Mouse (Mus musculus) liver, postnatal 0 days (tissue): ENCODE measurements at regions not wholly inside any gene's neighbourhood (a gene's known extent, or its start where the extent isn't known, plus 50 kb on each side); places are given as distances from the start of the nearest gene placed in this dataset.

Experiments
- ATAC-seq: fragments of 200-750 bp; cut with Nextera tagmentation; 2 replicates; pipeline ENCODE4 v1.8.0; 2017; ENCODE audit warnings: mild to moderate bottlenecking, moderate library complexity
- DNase-seq: peaks from one replicate; pipeline ENCODE4 v3.0.0-alpha.2; 2016
- H3K27ac ChIP-seq: fragments of 300-500 bp; sonication (generic); 2 replicates; pipeline ENCODE4 v1.5.1; 2014; ENCODE audit warnings: antibody characterized with exemption, moderate library complexity, mild to moderate bottlenecking, low read depth
- H3K27me3 ChIP-seq: fragments of 300-500 bp; sonication (generic); 2 replicates; pipeline ENCODE4 v1.6.1; 2014; ENCODE audit warnings: low read length, control low read depth, mixed read lengths; ENCODE audit not compliant: insufficient read depth
- H3K36me3 ChIP-seq: fragments of 300-500 bp; sonication (generic); replicated peaks from 2 replicates; pipeline ENCODE4 v1.6.1; 2014; ENCODE audit warnings: mild to moderate bottlenecking, control low read depth, low read length, moderate library complexity, mixed read lengths; ENCODE audit not compliant: insufficient read depth
- H3K4me1 ChIP-seq: fragments of 300-500 bp; sonication (generic); 2 replicates; pipeline ENCODE4 v1.6.1; 2014; ENCODE audit warnings: antibody characterized with exemption, mild to moderate bottlenecking, control low read depth; ENCODE audit not compliant: insufficient read depth
- H3K4me2 ChIP-seq: fragments of 300-500 bp; sonication (generic); 2 replicates; pipeline ENCODE4 v1.6.1; 2014; ENCODE audit warnings: low read depth, mild to moderate bottlenecking, low read length, moderate library complexity, mixed read lengths
- H3K4me3 ChIP-seq: fragments of 300-500 bp; sonication (generic); 2 replicates; pipeline ENCODE4 v1.5.1; 2014; ENCODE audit warnings: low read depth, low read length
- H3K9ac ChIP-seq: fragments of 300-500 bp; sonication (generic); replicated peaks from 2 replicates; pipeline ENCODE4 v1.6.1; 2014; ENCODE audit warnings: mild to moderate bottlenecking, moderate library complexity
- H3K9me3 ChIP-seq: fragments of 300-500 bp; sonication (generic); 2 replicates; pipeline ENCODE4 v1.6.1; 2016; ENCODE audit warnings: mild to moderate bottlenecking, control low read depth, low read length, mixed read lengths
- CTCF ChIP-seq: sonication (generic); IDR thresholded peaks from 2 replicates; pipeline ENCODE4 v1.5.1; 2016; ENCODE audit warnings: antibody characterized with exemption, low read depth
- EP300 ChIP-seq: IDR thresholded peaks from 2 replicates; pipeline ENCODE4 v1.6.1; 2016; ENCODE audit warnings: antibody characterized with exemption, low read depth, mild to moderate bottlenecking
- WGBS: fragments of 180-500 bp; shearing (Covaris S2); extraction: QIAGEN DNeasy Blood & Tissue Kit; methylation state at CpG from one replicate; pipeline ENCODE4 v1.1.7; 2014; ENCODE audit not compliant: insufficient replicate concordance; 5-methylcytosine and 5-hydroxymethylcytosine counted together

DNA sequence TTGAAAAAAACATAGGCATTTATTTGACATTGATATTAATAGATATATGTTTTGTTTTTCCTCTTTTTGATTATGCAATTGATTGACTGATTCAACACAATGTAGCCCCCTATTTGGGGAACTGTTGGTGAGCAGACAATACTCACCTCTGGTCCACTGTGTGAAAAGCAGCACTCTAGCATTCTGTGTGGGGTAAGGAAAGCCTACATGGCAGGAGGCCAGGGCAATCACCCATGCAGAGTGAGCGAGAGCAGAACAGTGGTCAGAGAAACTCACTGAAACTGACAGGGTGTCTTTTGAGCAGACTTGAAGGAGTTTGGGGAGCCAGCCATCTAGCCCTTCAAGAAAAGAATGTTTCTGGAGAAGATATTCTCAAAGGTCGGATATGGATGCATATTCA lies 73.2 kb upstream of the Azi2 start:
- WGBS, result 60% methylated on average over 2 of the region's 2 CpGs
- no peak overlapping the region for H3K4me3 ChIP-seq
- no peaks in the 10 kb centered on the region for H3K27me3 ChIP-seq
- ATAC-seq (no peak), DNase-seq (no peak)
- TF ChIP-seq CTCF (no peak), EP300 (no peak)
- H3K27ac ChIP-seq, result no peak overlapping the region
- H3K36me3 ChIP-seq, result no peaks in the 10 kb centered on the region
- H3K9me3 ChIP-seq, result no peaks in the 10 kb centered on the region
- no peak overlapping the region for H3K4me2 ChIP-seq
- no peaks in the 10 kb centered on the region for H3K4me1 ChIP-seq
- H3K9ac ChIP-seq, result no peak overlapping the region

- H3K9ac ChIP-seq, result no peak overlapping the region
- WGBS, result 51% methylated on average over 10 of the region's 10 CpGs
- H3K27ac ChIP-seq, result no peak overlapping the region
- TF ChIP-seq EP300, result no peak
- TF ChIP-seq CTCF, result peak; percentile 40
- DNase-seq (no peak), ATAC-seq (no peak)
- no peaks in the 10 kb centered on the region for H3K27me3 ChIP-seq
- no peaks in the 10 kb centered on the region for H3K36me3 ChIP-seq
- H3K4me3 ChIP-seq, result no peak overlapping the region
- no peak overlapping the region for H3K4me2 ChIP-seq
- H3K4me1 ChIP-seq, result no peaks in the 10 kb centered on the region
- no peaks in the 10 kb centered on the region for H3K9me3 ChIP-seq
These were observed 73.8 kb upstream of the Azi2 start for GRCm38 (mm10) chr9:117966326-117966989.

- Histone ChIP-seq H3K36me3 (no peaks in the 10 kb centered on the region), H3K4me2 (no peak overlapping the region), H3K27me3 (no peaks in the 10 kb centered on the region), H3K27ac (no peak overlapping the region), H3K4me1 (no peaks in the 10 kb centered on the region), H3K9me3 (no peaks in the 10 kb centered on the region), H3K9ac (no peak overlapping the region), H3K4me3 (no peak overlapping the region)
- WGBS, result 48% methylated on average over 9 of the region's 9 CpGs
- no peak for ATAC-seq
- no peak for TF ChIP-seq EP300
- TF ChIP-seq CTCF, result no peak
- DNase-seq, result no peak
These were observed 77.9 kb upstream of the Azi2 start for GRCm38 (mm10) chr9:117962088-117963030.

DNA sequence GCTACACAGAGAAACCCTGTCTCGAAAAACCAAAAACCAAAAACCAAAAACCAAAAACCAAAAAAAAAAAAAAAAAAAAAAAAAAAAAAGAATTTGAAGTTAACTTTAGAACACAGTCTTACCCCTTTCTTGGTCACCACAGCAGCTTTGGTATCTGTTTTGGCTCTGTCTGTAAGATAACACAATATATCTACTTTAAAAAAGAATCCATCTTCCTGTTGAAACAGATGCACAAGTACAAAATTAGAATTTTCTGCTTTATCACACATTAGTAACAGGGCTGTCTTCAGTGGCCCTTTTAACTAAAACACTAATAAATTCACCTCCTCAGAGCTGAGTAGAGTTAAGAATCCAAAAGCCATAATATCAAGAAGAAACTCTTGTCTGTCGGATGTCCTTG lies 80.5 kb upstream of the Azi2 start:
- H3K9me3 ChIP-seq, result no peaks in the 10 kb centered on the region
- TF ChIP-seq CTCF, result no peak
- TF ChIP-seq EP300, result no peak
- no peak for ATAC-seq
- no peaks in the 10 kb centered on the region for H3K27me3 ChIP-seq
- no peaks in the 10 kb centered on the region for H3K36me3 ChIP-seq
- WGBS, result 74% methylated on average over 2 of the region's 2 CpGs
- H3K27ac ChIP-seq, result no peak overlapping the region
- no peak overlapping the region for H3K4me3 ChIP-seq
- no peak overlapping the region for H3K4me2 ChIP-seq
- H3K9ac ChIP-seq, result no peak overlapping the region
- H3K4me1 ChIP-seq, result no peaks in the 10 kb centered on the region
- DNase-seq, result no peak

DNA sequence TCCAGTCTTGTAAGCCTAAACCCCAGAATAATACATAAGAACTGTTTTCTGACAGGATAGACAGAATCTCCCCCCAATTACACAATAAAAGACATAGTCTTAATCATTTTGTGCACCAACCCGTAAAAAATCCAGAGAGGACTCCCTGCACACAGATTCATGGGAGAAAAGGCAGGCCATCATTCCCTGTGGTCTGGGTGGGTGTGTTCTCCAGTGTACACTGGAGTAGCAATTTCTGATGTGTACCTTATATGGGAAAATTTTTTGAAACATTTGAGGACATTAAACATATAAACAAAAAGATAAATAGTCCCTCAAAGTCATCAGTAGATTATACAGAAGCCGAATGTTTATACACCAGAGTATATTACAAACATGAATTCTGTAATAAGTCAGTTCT lies 83.1 kb upstream of the Azi2 start:
- no peak for ATAC-seq
- no peaks in the 10 kb centered on the region for H3K27me3 ChIP-seq
- no peaks in the 10 kb centered on the region for H3K36me3 ChIP-seq
- DNase-seq, result no peak
- H3K4me1 ChIP-seq, result no peaks in the 10 kb centered on the region
- H3K4me2 ChIP-seq, result no peak overlapping the region
- H3K27ac ChIP-seq, result no peak overlapping the region
- TF ChIP-seq CTCF (no peak), EP300 (no peak)
- no peak overlapping the region for H3K4me3 ChIP-seq
- 68% methylated on average over 2 of the region's 2 CpGs for WGBS
- no peak overlapping the region for H3K9ac ChIP-seq
- no peaks in the 10 kb centered on the region for H3K9me3 ChIP-seq

GRCm38 (mm10) chr9:117956691-117957090 lies 83.6 kb upstream of the Azi2 start:
- H3K4me1 ChIP-seq, result no peaks in the 10 kb centered on the region
- ATAC-seq (no peak), DNase-seq (no peak)
- H3K36me3 ChIP-seq, result no peaks in the 10 kb centered on the region
- no peaks in the 10 kb centered on the region for H3K27me3 ChIP-seq
- 50% methylated on average over 2 of the region's 2 CpGs for WGBS
- H3K4me3 ChIP-seq, result no peak overlapping the region
- no peak overlapping the region for H3K4me2 ChIP-seq
- H3K9ac ChIP-seq, result no peak overlapping the region
- no peak overlapping the region for H3K27ac ChIP-seq
- H3K9me3 ChIP-seq, result no peaks in the 10 kb centered on the region
- TF ChIP-seq EP300 (no peak), CTCF (no peak)
